Mouse (Mus musculus) small intestine, adult 2 months (tissue): ENCODE data around the gene Actr2. TPM values are rescaled to one million over a fixed set of nuclear protein-coding genes. Genes with fewer than 3 reads are reported as not detected.

Source experiments
- H3K27ac ChIP-seq: fragments of 200-500 bp; 2 replicates; pipeline ENCODE4 v1.5.1; 2012; ENCODE audit warnings: low read depth, low read length, control low read depth, inconsistent platforms; ENCODE audit not compliant: insufficient read depth
- H3K27me3 ChIP-seq: fragments of 200-500 bp; 2 replicates; pipeline ENCODE4 v1.6.1; 2012; ENCODE audit warnings: mild to moderate bottlenecking, moderate library complexity, low read length, inconsistent platforms; ENCODE audit not compliant: control insufficient read depth, insufficient read depth
- H3K36me3 ChIP-seq: fragments of 200-500 bp; 2 replicates; pipeline ENCODE4 v1.6.1; 2012; ENCODE audit warnings: mild to moderate bottlenecking, low read length, control low read depth, inconsistent platforms; ENCODE audit not compliant: control insufficient read depth, insufficient read depth
- H3K4me1 ChIP-seq: fragments of 200-500 bp; 2 replicates; pipeline ENCODE4 v1.6.1; 2012; ENCODE audit warnings: low read length, inconsistent platforms, mixed read lengths; ENCODE audit not compliant: control insufficient read depth, insufficient read depth, insufficient read length
- H3K4me3 ChIP-seq: fragments of 200-500 bp; 2 replicates; pipeline ENCODE4 v1.5.1; 2012; ENCODE audit warnings: low read depth, mild to moderate bottlenecking, control low read depth, inconsistent platforms, low read length, moderate library complexity
- CTCF ChIP-seq: fragments of 200-500 bp; IDR thresholded peaks from 2 replicates; pipeline ENCODE4 v1.5.1; 2012; ENCODE audit warnings: low read depth, mild to moderate bottlenecking, control low read depth, inconsistent platforms, low read length, moderate library complexity, mixed read lengths; ENCODE audit not compliant: insufficient replicate concordance, insufficient read length; ENCODE audit errors: extremely low read depth
- POLR2A ChIP-seq: fragments of 200-500 bp; IDR thresholded peaks from 2 replicates; pipeline ENCODE4 v1.6.1; 2012; ENCODE audit warnings: low read depth, mild to moderate bottlenecking, control low read depth, inconsistent platforms, low read length, moderate library complexity
- WGBS: fragments of 180-500 bp; shearing (Covaris S2); methylation state at CpG from one replicate; pipeline ENCODE4 v1.1.7; 2018; 5-methylcytosine and 5-hydroxymethylcytosine counted together
- polyA plus RNA-seq: library from polyadenylated mRNA; depleted of rRNA; stranded (reverse); fragments of >200 nt; gene quantifications from 2 replicates; pipeline ENCODE4 v1.2.3, GENCODE M21; 2012

The Actr2 gene
- polyA plus RNA-seq, 1 experiment, result 10.7 TPM

- TF ChIP-seq POLR2A (peak; percentile 65; the same call in 1 of the 2 replicates), CTCF (no peak)
- H3K27me3 ChIP-seq, result no peaks in the 10 kb centered on the region
- peak overlapping the region; percentile 90 for H3K27ac ChIP-seq
- peak overlapping the region; percentile 81 for H3K4me3 ChIP-seq
- H3K36me3 ChIP-seq, result peaks cover 2% of the 10 kb centered on the region; the same call in 1 of the 2 replicates
- peaks cover 11% of the 10 kb centered on the region; the same call in 1 of the 2 replicates for H3K4me1 ChIP-seq
- WGBS, result under 1% methylated on average over 48 of the region's 50 CpGs
Observed at GRCm38 (mm10) chr11:20112006-20112740, 540 bp downstream of the Actr2 start.

GRCm38 (mm10) chr11:20108151-20108550 is 4.6 kb downstream of the Actr2 start:
- no peaks in the 10 kb centered on the region for H3K27me3 ChIP-seq
- H3K4me3 ChIP-seq, result no peak overlapping the region
- TF ChIP-seq CTCF, result no peak
- no peak for TF ChIP-seq POLR2A
- peaks cover 12% of the 10 kb centered on the region; the same call in 1 of the 2 replicates for H3K4me1 ChIP-seq
- H3K27ac ChIP-seq, result no peak overlapping the region
- 76% methylated on average over 7 of the region's 7 CpGs for WGBS
- peaks cover 2% of the 10 kb centered on the region; the same call in 1 of the 2 replicates for H3K36me3 ChIP-seq

- no peak overlapping the region for H3K27ac ChIP-seq
- WGBS, result 76% methylated on average over 4 of the region's 4 CpGs
- TF ChIP-seq CTCF, result no peak
- no peak for TF ChIP-seq POLR2A
Observed at GRCm38 (mm10) chr11:20107683-20108082, 5.0 kb downstream of the Actr2 start.

GRCm38 (mm10) chr11:20106946-20107345 is 5.8 kb downstream of the Actr2 start:
- Histone ChIP-seq H3K27ac (no peak overlapping the region), H3K4me1 (peaks cover 12% of the 10 kb centered on the region; the same call in 1 of the 2 replicates), H3K27me3 (no peaks in the 10 kb centered on the region), H3K4me3 (no peak overlapping the region), H3K36me3 (peaks cover 2% of the 10 kb centered on the region; the same call in 1 of the 2 replicates)
- TF ChIP-seq CTCF (no peak), POLR2A (no peak)
- WGBS, result 77% methylated on average over 3 of the region's 3 CpGs

More at GRCm38 (mm10) chr11:20107683-20108082, 5.0 kb downstream of the Actr2 start:
- Histone ChIP-seq H3K4me3 (no peak overlapping the region), H3K27me3 (no peaks in the 10 kb centered on the region), H3K4me1 (peaks cover 12% of the 10 kb centered on the region; the same call in 1 of the 2 replicates), H3K36me3 (peaks cover 2% of the 10 kb centered on the region; the same call in 1 of the 2 replicates)

GRCm38 (mm10) chr11:20103949-20104348 is 8.8 kb downstream of the Actr2 start:
- TF ChIP-seq CTCF (no peak), POLR2A (no peak)
- WGBS, result 87% methylated on average over 2 of the region's 2 CpGs
- Histone ChIP-seq H3K27me3 (no peaks in the 10 kb centered on the region), H3K36me3 (peaks cover 10% of the 10 kb centered on the region), H3K4me1 (peaks cover 9% of the 10 kb centered on the region; the same call in 1 of the 2 replicates), H3K4me3 (no peak overlapping the region), H3K27ac (no peak overlapping the region)

- no peaks in the 10 kb centered on the region for H3K4me1 ChIP-seq
- H3K36me3 ChIP-seq, result peaks cover 42% of the 10 kb centered on the region
- no peak overlapping the region for H3K27ac ChIP-seq
- H3K27me3 ChIP-seq, result no peaks in the 10 kb centered on the region
- TF ChIP-seq POLR2A (no peak), CTCF (no peak)
- no peak overlapping the region for H3K4me3 ChIP-seq
Observed at GRCm38 (mm10) chr11:20086306-20086705, 26.4 kb downstream of the Actr2 start.

- no peak overlapping the region for H3K4me3 ChIP-seq
- 94% methylated on average over 2 of the region's 2 CpGs for WGBS
- H3K4me1 ChIP-seq, result no peaks in the 10 kb centered on the region
- peaks cover 44% of the 10 kb centered on the region for H3K36me3 ChIP-seq
- H3K27ac ChIP-seq, result no peak overlapping the region
- H3K27me3 ChIP-seq, result no peaks in the 10 kb centered on the region
- no peak for TF ChIP-seq CTCF
- TF ChIP-seq POLR2A, result no peak
Observed at GRCm38 (mm10) chr11:20085635-20086034, 27.1 kb downstream of the Actr2 start.
